Mouse (Mus musculus): ENCODE results near the gene Slc52a3. TPM values are rescaled to one million over a fixed set of nuclear protein-coding genes. Genes with fewer than 3 reads are reported as not detected.

Slc52a3 gene
- polyA plus RNA-seq, 1 experiment, result 2.6 TPM

DNA sequence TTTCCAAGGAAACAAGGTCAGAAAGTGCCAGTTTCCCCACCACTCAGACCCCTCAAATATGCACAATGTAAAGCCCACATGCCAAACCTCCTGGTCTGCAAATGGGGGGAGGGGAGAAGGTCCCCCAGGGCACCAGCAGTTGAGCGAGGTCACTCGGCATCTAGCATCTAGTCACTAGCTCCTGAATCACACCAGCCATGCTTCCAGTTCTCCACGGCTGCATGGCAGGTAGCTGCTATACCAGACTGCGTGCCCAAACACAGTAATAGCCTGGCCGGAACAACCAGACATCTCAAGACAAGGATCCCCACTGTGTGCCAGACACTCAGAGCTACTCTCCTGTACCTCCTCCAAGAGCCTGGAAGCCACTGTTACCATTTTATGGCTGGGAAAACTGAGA lies 24.6 kb upstream of the Slc52a3 start:
- Histone ChIP-seq H3K9me3 (replicated peaks; ENCODE audit: control insufficient read depth, insufficient read depth, low read length, poor library complexity, severe bottlenecking) (no peaks in the 10 kb centered on the region), H3K27ac (ENCODE audit: insufficient read depth, low read length) (no peak overlapping the region), H3K4me1 (ENCODE audit: control insufficient read depth, insufficient read depth, low read length) (no peaks in the 10 kb centered on the region), H3K27me3 (ENCODE audit: control insufficient read depth, insufficient read depth, low read length, poor library complexity, severe bottlenecking) (no peaks in the 10 kb centered on the region), H3K36me3 (ENCODE audit: control insufficient read depth, insufficient read depth, low read length, poor library complexity, severe bottlenecking) (no peaks in the 10 kb centered on the region), H3K9ac (ENCODE audit: low read depth, poor library complexity, severe bottlenecking) (no peak overlapping the region), H3K4me3 (ENCODE audit: low read depth, low read length) (no peak overlapping the region)
- TF ChIP-seq EP300 (IDR thresholded peaks at IDR 0.05; ENCODE audit: insufficient read depth, low read depth, low read length) (no peak), POLR2A (IDR thresholded peaks at IDR 0.05; ENCODE audit: insufficient read depth, low read length) (no peak), CTCF (IDR thresholded peaks at IDR 0.05; ENCODE audit: low read depth, low read length) (no peak)

DNA sequence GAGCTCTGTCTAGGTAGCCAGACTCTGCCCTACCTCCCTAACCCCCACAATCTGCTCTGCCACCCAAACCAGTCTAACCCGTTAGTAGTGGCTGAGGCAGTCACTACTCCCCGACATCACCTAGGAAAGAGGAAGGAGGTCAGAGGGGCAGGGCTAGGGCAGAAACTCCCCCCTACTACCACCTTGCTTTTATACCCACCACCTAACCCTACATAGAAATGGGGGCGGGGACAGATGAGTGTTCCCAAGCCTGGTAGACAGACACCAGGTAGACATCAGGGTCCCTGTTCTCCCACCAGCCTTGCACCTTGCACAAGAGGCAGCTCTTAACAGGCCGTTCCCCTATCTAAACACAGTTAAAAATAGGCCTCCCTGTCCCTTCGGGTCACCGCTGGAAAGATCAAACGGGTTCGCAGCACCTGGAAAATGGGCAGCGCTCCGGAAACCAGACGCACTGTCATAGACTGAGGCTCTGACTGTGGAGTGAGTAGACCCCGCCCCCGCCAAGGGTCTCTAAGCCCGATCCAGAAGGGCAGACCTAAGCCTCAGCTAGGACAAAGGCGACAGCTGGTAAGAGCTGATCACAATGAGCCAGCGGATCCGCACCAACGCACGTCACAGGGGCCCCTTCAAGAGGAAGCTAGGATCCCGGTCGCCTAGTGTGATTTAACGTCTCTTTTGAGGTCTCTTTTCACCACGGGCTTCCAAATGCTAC lies 23.3 kb upstream of the Slc52a3 start:
- TF ChIP-seq POLR2A (IDR thresholded peaks at IDR 0.05; ENCODE audit: insufficient read depth, low read length) (no peak), EP300 (IDR thresholded peaks at IDR 0.05; ENCODE audit: insufficient read depth, low read depth, low read length) (no peak), CTCF (IDR thresholded peaks at IDR 0.05; ENCODE audit: low read depth, low read length) (no peak)
- no peak overlapping the region for H3K27ac ChIP-seq (ENCODE audit: insufficient read depth, low read length)
- no peaks in the 10 kb centered on the region for H3K27me3 ChIP-seq (ENCODE audit: control insufficient read depth, insufficient read depth, low read length, poor library complexity, severe bottlenecking)
- H3K9me3 ChIP-seq (replicated peaks; ENCODE audit: control insufficient read depth, insufficient read depth, low read length, poor library complexity, severe bottlenecking), result no peaks in the 10 kb centered on the region
- H3K4me3 ChIP-seq (ENCODE audit: low read depth, low read length), result peak overlapping the region; percentile 51
- H3K9ac ChIP-seq (ENCODE audit: low read depth, poor library complexity, severe bottlenecking), result peak overlapping the region; percentile 32
- no peaks in the 10 kb centered on the region for H3K4me1 ChIP-seq (ENCODE audit: control insufficient read depth, insufficient read depth, low read length)
- H3K36me3 ChIP-seq (ENCODE audit: control insufficient read depth, insufficient read depth, low read length, poor library complexity, severe bottlenecking), result no peaks in the 10 kb centered on the region

DNA sequence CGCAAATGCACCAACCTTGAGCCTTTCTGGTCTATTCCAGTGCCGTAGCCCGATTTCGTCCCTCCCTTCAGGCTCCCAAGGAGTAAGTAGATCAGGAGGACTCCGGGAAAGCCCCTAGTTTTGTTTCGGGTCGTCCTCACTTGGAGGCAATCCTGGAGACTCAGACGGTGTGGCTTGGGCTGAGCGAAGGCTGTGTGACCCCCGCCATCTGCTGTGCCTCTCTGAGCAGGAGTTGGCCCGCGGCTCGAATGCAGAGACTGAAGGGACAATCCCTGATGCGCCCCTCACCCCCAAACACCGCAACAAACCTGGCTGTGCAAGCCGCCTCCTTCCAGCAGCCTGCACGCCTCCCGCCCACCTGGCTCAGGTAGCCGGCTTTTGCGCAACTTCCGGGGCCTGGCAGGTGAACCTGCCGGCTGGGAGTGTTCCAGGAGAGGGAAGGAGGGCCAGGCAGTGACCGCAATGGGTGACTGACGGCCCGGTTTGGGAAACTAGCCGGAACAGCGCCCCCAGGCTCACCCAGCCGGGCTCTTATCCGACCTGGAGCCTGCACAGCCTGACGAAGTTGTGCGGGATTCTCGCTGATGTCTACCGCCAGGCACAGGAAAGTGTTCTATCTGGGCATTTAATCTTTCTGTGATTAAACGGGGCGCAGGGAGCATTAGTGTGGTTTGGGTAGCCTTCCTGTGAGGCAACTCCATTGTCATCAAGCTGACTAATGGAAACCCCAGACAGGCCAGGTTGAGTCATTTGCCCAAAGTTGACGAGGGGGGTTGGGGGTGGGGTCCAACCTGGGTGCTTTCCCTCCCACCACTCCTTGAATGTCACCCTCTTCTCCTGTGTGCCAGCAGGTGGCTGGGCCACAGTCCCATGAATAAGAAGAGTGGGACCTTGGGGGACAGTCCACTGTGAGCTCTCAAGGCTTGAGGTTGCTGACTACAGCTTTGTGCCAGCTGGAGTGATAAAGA lies 22.4 kb upstream of the Slc52a3 start:
- peak overlapping the region; percentile 32 for H3K9ac ChIP-seq (ENCODE audit: low read depth, poor library complexity, severe bottlenecking)
- peaks cover 2% of the 10 kb centered on the region for H3K4me1 ChIP-seq (ENCODE audit: control insufficient read depth, insufficient read depth, low read length)
- no peaks in the 10 kb centered on the region for H3K27me3 ChIP-seq (ENCODE audit: control insufficient read depth, insufficient read depth, low read length, poor library complexity, severe bottlenecking)
- peak overlapping the region; percentile 51 for H3K4me3 ChIP-seq (ENCODE audit: low read depth, low read length)
- no peaks in the 10 kb centered on the region for H3K9me3 ChIP-seq (replicated peaks; ENCODE audit: control insufficient read depth, insufficient read depth, low read length, poor library complexity, severe bottlenecking)
- no peak overlapping the region for H3K27ac ChIP-seq (ENCODE audit: insufficient read depth, low read length)
- TF ChIP-seq CTCF (IDR thresholded peaks at IDR 0.05; ENCODE audit: low read depth, low read length) (no peak), POLR2A (IDR thresholded peaks at IDR 0.05; ENCODE audit: insufficient read depth, low read length) (no peak), EP300 (IDR thresholded peaks at IDR 0.05; ENCODE audit: insufficient read depth, low read depth, low read length) (no peak)
- H3K36me3 ChIP-seq (ENCODE audit: control insufficient read depth, insufficient read depth, low read length, poor library complexity, severe bottlenecking), result no peaks in the 10 kb centered on the region

DNA sequence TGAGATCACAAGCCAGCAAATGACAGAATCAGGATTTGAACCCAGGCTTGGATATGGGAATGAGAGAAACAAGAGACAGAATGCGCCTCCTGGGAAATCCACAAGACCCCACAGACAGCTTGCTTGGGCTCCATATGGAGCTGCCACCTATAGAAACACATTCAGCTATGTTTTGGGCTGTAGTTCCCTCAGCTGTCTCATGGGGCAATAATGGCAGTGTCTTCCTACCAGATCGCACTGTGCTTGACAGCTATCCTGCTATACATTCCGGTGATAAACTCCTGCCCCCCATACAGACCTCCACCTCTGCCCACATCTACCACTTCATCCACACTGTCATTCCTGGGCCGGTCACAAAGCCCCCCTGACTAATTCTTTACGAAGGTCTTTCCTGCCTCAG lies 21.0 kb upstream of the Slc52a3 start:
- TF ChIP-seq POLR2A (IDR thresholded peaks at IDR 0.05; ENCODE audit: insufficient read depth, low read length) (no peak), EP300 (IDR thresholded peaks at IDR 0.05; ENCODE audit: insufficient read depth, low read depth, low read length) (no peak), CTCF (IDR thresholded peaks at IDR 0.05; ENCODE audit: low read depth, low read length) (no peak)
- Histone ChIP-seq H3K27ac (ENCODE audit: insufficient read depth, low read length) (no peak overlapping the region), H3K36me3 (ENCODE audit: control insufficient read depth, insufficient read depth, low read length, poor library complexity, severe bottlenecking) (no peaks in the 10 kb centered on the region), H3K9me3 (replicated peaks; ENCODE audit: control insufficient read depth, insufficient read depth, low read length, poor library complexity, severe bottlenecking) (no peaks in the 10 kb centered on the region), H3K27me3 (ENCODE audit: control insufficient read depth, insufficient read depth, low read length, poor library complexity, severe bottlenecking) (no peaks in the 10 kb centered on the region), H3K4me1 (ENCODE audit: control insufficient read depth, insufficient read depth, low read length) (peaks cover 2% of the 10 kb centered on the region), H3K9ac (ENCODE audit: low read depth, poor library complexity, severe bottlenecking) (no peak overlapping the region), H3K4me3 (ENCODE audit: low read depth, low read length) (no peak overlapping the region)

DNA sequence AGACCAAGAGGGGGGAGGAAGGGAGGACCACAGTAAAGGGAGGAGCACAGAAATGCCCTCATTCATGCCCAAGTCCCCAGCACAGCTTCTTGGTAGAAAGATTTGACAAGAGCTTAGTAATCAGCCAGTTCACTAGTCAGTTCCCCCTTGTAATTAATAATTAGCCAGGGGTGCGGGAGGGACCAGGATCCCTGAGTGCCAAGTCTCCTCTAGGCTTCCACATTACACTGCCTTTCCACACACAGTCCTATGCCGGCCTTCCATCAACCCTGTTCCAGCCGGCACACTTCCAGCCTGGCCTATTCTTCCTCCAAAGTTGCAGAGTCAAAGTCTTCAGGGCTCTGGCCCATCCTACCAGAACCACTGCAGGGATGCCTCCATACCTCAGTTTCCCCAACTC lies 20.2 kb upstream of the Slc52a3 start:
- Histone ChIP-seq H3K36me3 (ENCODE audit: control insufficient read depth, insufficient read depth, low read length, poor library complexity, severe bottlenecking) (no peaks in the 10 kb centered on the region), H3K4me1 (ENCODE audit: control insufficient read depth, insufficient read depth, low read length) (peaks cover 2% of the 10 kb centered on the region), H3K9me3 (replicated peaks; ENCODE audit: control insufficient read depth, insufficient read depth, low read length, poor library complexity, severe bottlenecking) (no peaks in the 10 kb centered on the region), H3K27me3 (ENCODE audit: control insufficient read depth, insufficient read depth, low read length, poor library complexity, severe bottlenecking) (no peaks in the 10 kb centered on the region), H3K9ac (ENCODE audit: low read depth, poor library complexity, severe bottlenecking) (no peak overlapping the region), H3K27ac (ENCODE audit: insufficient read depth, low read length) (no peak overlapping the region), H3K4me3 (ENCODE audit: low read depth, low read length) (no peak overlapping the region)
- TF ChIP-seq CTCF (IDR thresholded peaks at IDR 0.05; ENCODE audit: low read depth, low read length) (no peak), POLR2A (IDR thresholded peaks at IDR 0.05; ENCODE audit: insufficient read depth, low read length) (no peak), EP300 (IDR thresholded peaks at IDR 0.05; ENCODE audit: insufficient read depth, low read depth, low read length) (no peak)

Measured in ES-Bruce4 (cell line).